Mouse (Mus musculus) lung, postnatal 0 days (tissue): Measurements from ENCODE around the gene Fam19a2.

Source experiments
- CTCF ChIP-seq: IDR thresholded peaks from 2 replicates; pipeline ENCODE4 v1.5.1; 2016; ENCODE audit warnings: antibody characterized with exemption, mild to moderate bottlenecking
- EP300 ChIP-seq: IDR thresholded peaks from 2 replicates; pipeline ENCODE4 v1.6.1; 2016; ENCODE audit warnings: antibody characterized with exemption, mild to moderate bottlenecking, control low read depth

DNA sequence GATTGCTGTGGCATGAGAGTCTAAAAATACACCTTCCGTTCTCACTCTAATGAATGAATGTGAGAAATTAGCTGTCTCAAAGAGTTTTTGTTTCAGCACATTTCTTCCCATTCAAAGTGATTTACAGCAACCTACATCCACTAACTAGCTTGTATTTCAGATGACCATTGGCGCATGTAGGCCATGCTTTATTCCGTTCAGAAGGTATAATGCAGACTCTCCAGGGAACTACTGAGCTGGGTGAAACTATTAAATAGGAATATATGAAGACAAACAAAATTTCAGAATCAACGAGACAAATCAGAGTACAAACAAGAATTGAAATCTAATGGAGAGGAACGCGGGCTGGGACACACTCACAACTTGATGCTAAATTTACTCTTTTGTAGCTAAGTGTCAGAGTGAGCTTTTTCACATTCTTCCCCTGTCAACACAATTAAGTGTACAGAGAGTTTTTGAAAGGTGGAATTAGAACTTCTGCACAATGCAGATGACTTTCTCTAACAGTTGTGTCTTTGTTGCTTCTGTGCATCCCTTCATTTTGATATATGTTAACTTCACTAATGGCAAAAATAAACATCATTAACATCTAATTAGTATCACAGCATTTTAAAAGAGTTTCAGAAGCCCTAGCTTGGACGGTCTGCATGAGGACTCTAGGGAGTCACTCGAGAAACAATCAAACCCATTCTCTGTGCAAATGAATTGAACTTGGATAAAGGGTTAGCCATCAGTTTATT is 428.6 kb downstream of the Fam19a2 start:
- TF ChIP-seq EP300 (no peak), CTCF (no peak)
